Mouse (Mus musculus) forebrain, embryonic 14.5 days (tissue): ENCODE measurements around the gene Gda. TPM values are rescaled to one million over a fixed set of nuclear protein-coding genes. Genes with fewer than 3 reads are reported as not detected.

Source experiments
- ATAC-seq: fragments of 200-750 bp; cut with Nextera tagmentation; 2 replicates; pipeline ENCODE4 v1.8.0; 2017; ENCODE audit warnings: mild to moderate bottlenecking, moderate library complexity
- DNase-seq: peaks from one replicate; pipeline ENCODE4 v3.0.0-alpha.2; 2015; ENCODE audit warnings: low spot score
- H3K27ac ChIP-seq: fragments of 300-500 bp; sonication (generic); 2 replicates; pipeline ENCODE4 v1.5.1; 2014; ENCODE audit warnings: low read depth, mild to moderate bottlenecking, control low read depth, low read length, moderate library complexity
- H3K27me3 ChIP-seq: fragments of 300-500 bp; sonication (generic); replicated peaks from 2 replicates; pipeline ENCODE4 v1.6.1; 2014; ENCODE audit warnings: low read length, control low read depth, mixed read lengths; ENCODE audit not compliant: control insufficient read depth, insufficient read depth
- H3K36me3 ChIP-seq: fragments of 300-500 bp; sonication (generic); 2 replicates; pipeline ENCODE4 v1.6.1; 2014; ENCODE audit warnings: low read length, control low read depth; ENCODE audit not compliant: control insufficient read depth, insufficient read depth
- H3K4me1 ChIP-seq: fragments of 300-500 bp; sonication (generic); 2 replicates; pipeline ENCODE4 v1.6.1; 2014; ENCODE audit warnings: antibody characterized with exemption, low read length, control low read depth; ENCODE audit not compliant: control insufficient read depth, insufficient read depth
- H3K4me2 ChIP-seq: fragments of 300-500 bp; sonication (generic); 2 replicates; pipeline ENCODE4 v1.6.1; 2014; ENCODE audit warnings: mild to moderate bottlenecking, control low read depth, low read length
- H3K4me3 ChIP-seq: fragments of 300-500 bp; sonication (generic); 2 replicates; pipeline ENCODE4 v1.5.1; 2014; ENCODE audit warnings: low read depth, low read length, control low read depth
- H3K9ac ChIP-seq: fragments of 300-500 bp; sonication (generic); 2 replicates; pipeline ENCODE4 v1.6.1; 2014; ENCODE audit warnings: mild to moderate bottlenecking, low read length, control low read depth, moderate library complexity
- H3K9me3 ChIP-seq: fragments of 300-500 bp; sonication (generic); replicated peaks from 2 replicates; pipeline ENCODE4 v1.6.1; 2016; ENCODE audit warnings: low read length, control low read depth, mixed read lengths; ENCODE audit not compliant: control insufficient read depth
- WGBS: fragments of 180-500 bp; shearing (Covaris S2); extraction: QIAGEN DNeasy Blood & Tissue Kit; methylation state at CpG from one replicate; pipeline ENCODE4 v1.1.7; 2014; 5-methylcytosine and 5-hydroxymethylcytosine counted together
- polyA plus RNA-seq: library from polyadenylated mRNA; unstranded; fragments of >200 nt; fragmentation: Nextera tagmentation; extraction: Ambion mirVana; gene quantifications from 2 replicates; pipeline ENCODE4 v1.2.1, GENCODE M21; 2014

Gene Gda
- polyA plus RNA-seq, 1 experiment from 2014 or later = 0.79 TPM

DNA sequence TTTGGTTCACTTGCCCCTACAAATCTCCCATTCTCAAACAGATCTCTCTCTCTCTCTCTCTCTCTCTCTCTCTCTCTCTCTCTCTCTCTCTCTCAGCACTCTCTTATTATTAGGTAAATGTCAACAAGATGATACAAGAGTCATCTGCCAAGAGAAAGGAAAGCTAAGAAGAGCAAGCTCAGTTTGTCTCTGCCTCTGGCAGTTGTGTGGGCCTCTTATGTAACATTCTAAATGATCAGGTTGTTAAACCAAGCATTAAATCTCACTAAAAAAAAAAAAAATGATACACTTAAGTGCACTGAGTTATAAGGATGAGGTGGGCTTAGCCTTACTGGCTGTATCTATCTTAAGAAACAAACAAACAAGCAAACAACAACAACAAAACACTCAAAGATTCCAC lies 18.1 kb upstream of the Gda start:
- DNase-seq = no peak
- Histone ChIP-seq H3K27me3 (no peaks in the 10 kb centered on the region), H3K27ac (no peak overlapping the region), H3K36me3 (no peaks in the 10 kb centered on the region), H3K4me3 (no peak overlapping the region), H3K9me3 (no peaks in the 10 kb centered on the region), H3K4me2 (no peak overlapping the region), H3K9ac (no peak overlapping the region), H3K4me1 (no peaks in the 10 kb centered on the region)
- ATAC-seq = no peak

DNA sequence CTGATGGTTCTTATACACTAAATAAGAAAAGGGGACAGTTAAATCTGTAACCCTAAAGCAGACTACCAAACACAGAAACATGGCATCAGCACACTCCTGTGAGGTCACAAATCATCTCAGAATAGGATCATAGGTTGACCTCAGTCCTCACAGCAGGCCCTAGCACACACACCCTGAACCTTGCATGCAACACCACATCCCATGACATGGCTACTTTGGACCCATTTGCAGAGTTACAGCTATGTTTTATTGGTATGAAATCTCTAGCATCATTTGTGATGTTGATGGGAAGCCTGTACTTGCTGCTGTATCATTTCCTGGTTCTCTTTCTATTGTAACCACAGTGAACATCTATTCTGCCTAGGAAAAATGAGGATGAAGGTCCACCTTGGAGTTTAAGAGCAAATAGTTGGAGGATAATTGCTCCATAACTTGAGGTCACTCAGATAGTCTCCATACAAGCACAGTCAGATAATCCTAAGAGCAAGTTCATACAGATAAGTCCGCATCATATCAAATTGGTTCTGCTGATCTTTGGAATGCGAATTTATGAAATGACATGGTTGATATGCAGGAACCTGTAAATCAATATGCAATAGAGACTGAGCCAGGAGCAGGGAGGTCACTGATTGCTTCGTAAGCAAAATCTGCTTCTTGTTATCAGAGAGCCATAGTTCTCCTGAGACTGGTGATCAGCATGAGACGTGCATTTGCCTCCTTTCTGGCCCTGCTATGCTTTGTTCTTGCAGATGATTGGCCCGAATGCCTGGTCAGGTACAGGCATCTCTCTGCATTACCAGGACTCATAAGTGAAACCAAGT lies 14.1 kb upstream of the Gda start:
- no peaks in the 10 kb centered on the region for H3K4me1 ChIP-seq
- H3K9me3 ChIP-seq = no peaks in the 10 kb centered on the region
- no peak overlapping the region for H3K27ac ChIP-seq
- no peak overlapping the region for H3K4me2 ChIP-seq
- H3K27me3 ChIP-seq = no peaks in the 10 kb centered on the region
- H3K36me3 ChIP-seq = no peaks in the 10 kb centered on the region
- no peak for ATAC-seq
- 88% methylated on average over 5 of the region's 5 CpGs for WGBS
- DNase-seq = no peak
- H3K4me3 ChIP-seq = no peak overlapping the region
- H3K9ac ChIP-seq = no peak overlapping the region

DNA sequence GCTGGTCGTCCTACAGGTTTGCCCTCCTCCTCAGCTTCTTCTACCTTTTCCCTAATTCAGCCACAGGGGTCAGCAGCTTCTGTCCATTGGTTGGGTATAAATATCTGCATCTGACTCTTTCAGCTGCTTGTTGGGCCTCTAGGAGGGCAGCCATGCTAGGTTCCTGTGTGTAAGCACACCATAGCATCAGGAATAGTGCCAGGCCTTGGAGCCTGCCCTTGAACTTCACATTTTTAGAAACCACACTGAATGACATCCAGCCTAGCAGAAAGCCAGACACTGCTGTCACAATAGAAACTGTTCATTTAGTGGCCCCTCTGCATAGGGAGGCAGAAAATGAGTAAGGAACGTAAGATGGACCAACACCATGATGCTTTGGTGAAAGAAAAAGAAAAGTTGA lies 8.9 kb upstream of the Gda start:
- no peak overlapping the region for H3K4me2 ChIP-seq
- no peaks in the 10 kb centered on the region for H3K27me3 ChIP-seq
- DNase-seq (no peak), ATAC-seq (no peak)
- H3K4me1 ChIP-seq = no peaks in the 10 kb centered on the region
- no peak overlapping the region for H3K27ac ChIP-seq
- 85% methylated on average over 2 of the region's 2 CpGs for WGBS
- no peaks in the 10 kb centered on the region for H3K36me3 ChIP-seq
- no peaks in the 10 kb centered on the region for H3K9me3 ChIP-seq
- H3K4me3 ChIP-seq = no peak overlapping the region
- no peak overlapping the region for H3K9ac ChIP-seq

DNA sequence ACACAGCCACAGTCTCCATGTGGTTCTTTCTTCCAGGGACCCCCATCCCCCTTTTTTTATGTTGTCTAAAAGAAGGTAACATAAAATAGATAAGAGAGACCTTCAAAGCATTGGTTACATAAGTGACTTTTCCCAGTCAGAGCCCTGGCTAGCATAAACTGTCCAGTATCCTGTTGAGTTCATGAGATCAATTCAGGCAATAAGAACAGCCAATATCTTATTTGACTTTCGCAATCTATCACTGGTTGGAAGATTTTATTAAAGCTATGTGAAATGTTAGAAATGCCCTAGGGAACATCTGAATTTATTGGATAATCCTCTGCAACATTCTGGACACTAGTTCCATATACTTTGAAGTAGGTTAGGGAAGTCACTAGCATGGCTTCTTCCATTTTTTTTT lies 7.8 kb upstream of the Gda start:
- 95% methylated on average over 1 of the region's 1 CpGs for WGBS
- no peak for DNase-seq
- Histone ChIP-seq H3K4me2 (no peak overlapping the region), H3K27me3 (no peaks in the 10 kb centered on the region), H3K27ac (no peak overlapping the region), H3K4me3 (no peak overlapping the region), H3K9me3 (no peaks in the 10 kb centered on the region), H3K36me3 (no peaks in the 10 kb centered on the region), H3K4me1 (no peaks in the 10 kb centered on the region), H3K9ac (no peak overlapping the region)
- no peak for ATAC-seq

DNA sequence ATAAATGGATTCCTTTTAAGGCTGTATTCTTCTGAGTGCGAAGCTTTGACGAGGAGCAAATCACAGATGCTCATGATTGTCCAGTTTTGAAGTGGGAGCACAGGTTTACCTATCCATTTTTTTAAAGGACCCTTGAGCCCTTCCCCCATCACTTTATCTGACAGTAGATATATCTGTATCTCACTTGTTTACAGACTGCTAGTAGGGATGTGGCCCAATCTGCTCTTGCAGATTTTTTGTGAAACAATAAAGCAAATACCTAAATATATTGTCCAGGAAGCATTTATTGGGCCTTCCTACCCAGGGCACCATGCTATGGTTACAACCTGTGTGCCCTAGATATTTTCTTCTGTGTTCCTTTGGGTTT lies 6.8 kb upstream of the Gda start:
- Histone ChIP-seq H3K4me3 (no peak overlapping the region), H3K4me1 (no peaks in the 10 kb centered on the region), H3K4me2 (no peak overlapping the region), H3K27me3 (no peaks in the 10 kb centered on the region), H3K9ac (no peak overlapping the region), H3K36me3 (no peaks in the 10 kb centered on the region), H3K27ac (0 out of 2 replicates have a peak overlapping the region, but pooled peaks have one; percentile 2), H3K9me3 (no peaks in the 10 kb centered on the region)
- no peak for DNase-seq
- no peak for ATAC-seq
- 51% methylated on average over 2 of the region's 2 CpGs for WGBS

DNA sequence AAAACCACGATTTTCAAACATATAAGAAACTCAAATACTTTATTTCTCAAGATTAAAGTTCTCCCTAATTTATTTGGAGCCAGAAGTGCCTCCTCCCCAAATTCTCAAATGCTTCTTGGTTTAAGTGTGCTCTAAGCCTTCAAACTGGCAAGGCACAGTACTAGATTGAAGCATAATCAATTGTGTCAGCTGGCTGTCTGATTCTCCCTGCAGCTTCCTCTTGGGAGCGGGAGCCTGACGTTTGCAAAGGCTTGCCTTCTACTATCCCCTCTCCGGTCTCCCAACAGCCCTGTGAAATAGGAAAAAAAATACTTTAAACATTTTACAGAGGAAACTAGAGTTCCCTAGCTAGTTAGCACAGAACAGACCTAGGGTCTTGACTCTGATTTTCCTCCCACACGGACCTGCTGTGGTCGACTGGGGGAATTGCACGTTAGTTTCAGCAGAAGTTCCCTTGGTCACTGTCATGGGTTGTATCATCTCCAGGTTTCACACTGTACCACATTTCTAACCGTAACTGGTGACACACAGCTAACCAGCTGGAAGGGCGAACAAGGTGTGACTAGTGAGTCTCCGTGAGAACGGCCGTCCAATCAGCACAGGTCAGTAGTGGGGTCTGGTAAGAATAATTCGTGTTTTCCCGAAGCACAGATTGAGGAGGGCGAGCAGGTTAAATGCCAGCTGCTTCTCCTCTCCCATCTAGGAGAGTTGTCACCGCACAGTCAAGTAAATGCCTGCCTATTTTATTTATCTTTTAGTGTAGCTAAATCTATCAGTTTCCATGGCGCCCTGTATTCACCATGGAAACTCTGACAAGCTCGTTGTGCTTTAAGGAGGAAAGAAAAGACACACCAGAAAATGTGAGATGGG lies 6.2 kb upstream of the Gda start:
- Histone ChIP-seq H3K27ac (peak overlapping the region; percentile 49; the same call in 1 of the 2 replicates), H3K36me3 (no peaks in the 10 kb centered on the region), H3K9ac (no peak overlapping the region), H3K4me3 (no peak overlapping the region), H3K27me3 (no peaks in the 10 kb centered on the region), H3K4me1 (no peaks in the 10 kb centered on the region), H3K4me2 (no peak overlapping the region), H3K9me3 (no peaks in the 10 kb centered on the region)
- peak; percentile 74 for DNase-seq
- peak; percentile 69; the same call in 1 of the 2 replicates for ATAC-seq
- 76% methylated on average over 18 of the region's 18 CpGs for WGBS

DNA sequence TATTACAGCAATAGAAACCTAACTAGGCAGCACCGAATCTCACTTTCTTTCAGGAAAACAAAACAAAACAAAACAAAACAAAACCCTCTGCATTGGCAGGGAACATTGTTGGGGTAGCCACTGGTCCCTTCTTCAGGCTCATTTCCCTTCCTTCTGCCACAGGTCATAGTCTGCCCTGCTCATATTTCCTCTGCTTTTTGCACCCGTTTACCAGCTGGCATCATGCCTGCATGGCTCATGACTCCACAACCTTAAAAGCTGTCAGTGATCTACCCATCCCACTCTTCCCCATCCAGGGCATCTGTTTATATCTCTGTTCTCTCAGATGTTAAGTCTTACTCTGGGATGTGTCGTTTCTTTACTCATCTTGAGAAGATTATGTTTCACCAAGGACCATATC lies 5.3 kb upstream of the Gda start:
- Histone ChIP-seq H3K27me3 (no peaks in the 10 kb centered on the region), H3K4me2 (no peak overlapping the region), H3K36me3 (no peaks in the 10 kb centered on the region), H3K27ac (no peak overlapping the region), H3K9me3 (no peaks in the 10 kb centered on the region), H3K4me3 (no peak overlapping the region), H3K4me1 (no peaks in the 10 kb centered on the region), H3K9ac (no peak overlapping the region)
- no peak for ATAC-seq
- DNase-seq = no peak
- 72% methylated on average over 3 of the region's 3 CpGs for WGBS

DNA sequence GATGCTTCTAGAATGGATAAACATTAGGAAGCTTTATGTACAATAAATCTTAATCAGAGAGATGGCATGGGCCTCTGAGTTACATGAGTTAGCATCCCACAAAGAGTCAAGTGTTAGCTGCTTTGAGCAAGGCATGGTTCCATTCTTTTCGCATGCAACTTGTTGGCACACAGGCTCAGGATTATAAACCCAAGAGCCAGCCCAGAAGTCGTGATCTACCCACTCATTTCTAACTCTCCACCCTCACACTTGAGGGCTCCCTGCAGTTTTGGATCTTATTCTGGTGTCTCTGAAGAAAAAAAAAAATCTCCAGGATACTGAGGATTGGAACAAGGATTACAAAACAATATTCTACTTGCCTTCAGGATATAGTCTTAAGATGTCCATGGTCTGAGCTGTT lies 4.5 kb upstream of the Gda start:
- ATAC-seq = no peak
- 71% methylated on average over 2 of the region's 2 CpGs for WGBS
- H3K27me3 ChIP-seq = 0 out of 2 replicates have a peak, but pooled peaks cover 2% of the 10 kb centered on the region

DNA sequence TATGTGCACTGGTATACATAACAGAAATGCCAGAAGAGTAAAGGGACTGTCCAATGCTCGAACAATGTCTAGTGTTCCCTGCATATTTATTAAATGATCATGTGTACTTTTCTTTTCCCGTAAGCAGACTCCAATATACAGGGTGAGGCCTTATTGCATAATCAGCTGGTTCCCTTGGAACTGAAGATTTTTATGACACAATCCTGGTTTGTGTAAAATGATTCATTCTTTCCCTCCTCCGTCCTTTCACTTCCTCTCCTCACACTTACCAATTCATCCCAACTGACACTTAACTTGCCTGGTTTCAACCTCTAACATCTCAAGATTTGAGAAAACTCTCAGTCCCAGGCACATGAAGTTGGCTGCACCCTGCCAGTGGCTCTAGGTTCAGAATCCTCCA lies 3.5 kb upstream of the Gda start:
- H3K4me1 ChIP-seq = no peaks in the 10 kb centered on the region
- H3K27ac ChIP-seq = no peak overlapping the region
- H3K27me3 ChIP-seq = peaks cover 11% of the 10 kb centered on the region; the same call in 1 of the 2 replicates
- H3K9ac ChIP-seq = no peak overlapping the region
- H3K9me3 ChIP-seq = no peaks in the 10 kb centered on the region
- no peak overlapping the region for H3K4me3 ChIP-seq
- no peak overlapping the region for H3K4me2 ChIP-seq
- no peak for ATAC-seq
- WGBS = 92% methylated on average over 3 of the region's 3 CpGs
- no peak for DNase-seq
- no peaks in the 10 kb centered on the region for H3K36me3 ChIP-seq

More for the DNA sequence above, 4.5 kb upstream of the Gda start:
- Histone ChIP-seq H3K4me3 (no peak overlapping the region), H3K9me3 (no peaks in the 10 kb centered on the region), H3K27ac (no peak overlapping the region), H3K4me2 (no peak overlapping the region), H3K36me3 (no peaks in the 10 kb centered on the region), H3K9ac (no peak overlapping the region), H3K4me1 (no peaks in the 10 kb centered on the region)
- no peak for DNase-seq
